Mouse (Mus musculus): ENCODE data around the gene A230072I06Rik. TPM values are rescaled to one million over a fixed set of nuclear protein-coding genes. Genes with fewer than 3 reads are reported as not detected.

The A230072I06Rik gene
- total RNA-seq, 2 experiments from 2014 or later, result not detected

DNA sequence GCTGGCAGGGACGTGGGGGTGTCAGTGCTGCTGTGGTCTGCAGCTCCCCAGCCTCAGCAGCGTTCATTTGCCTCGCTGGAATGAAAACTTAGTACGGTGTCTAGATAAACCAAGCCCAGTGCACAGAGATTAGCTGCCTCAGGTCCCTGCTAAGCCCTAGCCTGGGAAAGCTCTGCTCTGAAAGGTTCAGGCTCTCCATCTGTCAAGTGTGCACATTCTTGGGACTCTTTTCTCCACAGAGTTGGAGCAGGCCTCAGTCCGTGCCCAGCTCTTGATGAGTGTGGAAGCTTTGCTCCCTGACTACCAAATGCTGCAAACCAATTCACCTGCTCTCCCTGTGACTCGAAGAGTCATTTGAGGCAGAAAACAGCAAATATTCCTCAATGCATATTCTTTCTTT, 43.5 kb downstream of the A230072I06Rik start:
- DNase-seq, result no peak
- intact Hi-C loops (cut with DNase I), result no loop called here

DNA sequence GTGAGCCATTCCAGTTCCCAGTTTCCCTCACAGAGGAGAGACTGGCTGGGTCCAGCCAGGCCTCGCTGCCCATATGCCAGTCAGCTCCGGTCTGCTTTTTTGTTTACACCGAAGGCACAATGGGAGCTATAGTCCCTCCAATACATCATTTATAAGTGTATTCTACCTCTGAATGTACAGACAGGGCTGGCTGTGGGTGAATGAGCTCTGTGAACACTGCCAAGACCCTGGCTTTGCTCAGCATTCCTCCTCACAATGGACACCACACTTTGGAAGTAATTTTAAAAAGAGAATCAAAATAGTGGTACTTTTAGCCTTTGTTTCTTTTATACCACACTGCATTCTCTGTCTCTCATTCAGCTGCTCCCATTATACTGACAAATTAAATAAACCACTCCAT, 44.6 kb downstream of the A230072I06Rik start:
- DNase-seq, result no peak
- intact Hi-C loops (cut with DNase I), result no loop called here

DNA sequence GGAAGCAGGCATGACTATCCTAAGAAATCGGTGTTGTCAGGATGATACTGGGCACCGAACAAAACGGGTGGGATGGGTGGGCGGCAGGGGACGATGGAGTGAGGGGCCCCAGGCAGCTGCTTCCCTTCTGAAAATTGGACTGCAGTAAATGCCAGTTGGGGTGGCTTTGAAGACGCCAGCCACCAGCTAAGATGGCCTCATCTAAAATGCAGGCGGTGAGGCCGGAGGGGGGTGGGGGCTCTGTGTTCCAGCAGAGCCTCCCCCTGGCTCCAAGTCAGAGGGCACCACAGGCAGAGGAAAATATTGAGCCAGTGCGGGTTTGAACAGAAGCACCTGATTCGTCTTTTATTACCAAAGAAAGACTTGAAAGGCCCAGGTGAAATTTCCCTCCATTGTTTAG, 45.9 kb downstream of the A230072I06Rik start:
- no peak for DNase-seq
- intact Hi-C loops (cut with DNase I), result no loop called here

GRCm38 (mm10) chr8:12324991-12325601, 46.5 kb downstream of the A230072I06Rik start:
- DNase-seq, result no peak
- intact Hi-C loops (cut with DNase I), result no loop called here

- intact Hi-C loops (cut with DNase I), result no loop called here
- no peak for DNase-seq
Observed at GRCm38 (mm10) chr8:12327187-12327586, 48.6 kb downstream of the A230072I06Rik start.

DNA sequence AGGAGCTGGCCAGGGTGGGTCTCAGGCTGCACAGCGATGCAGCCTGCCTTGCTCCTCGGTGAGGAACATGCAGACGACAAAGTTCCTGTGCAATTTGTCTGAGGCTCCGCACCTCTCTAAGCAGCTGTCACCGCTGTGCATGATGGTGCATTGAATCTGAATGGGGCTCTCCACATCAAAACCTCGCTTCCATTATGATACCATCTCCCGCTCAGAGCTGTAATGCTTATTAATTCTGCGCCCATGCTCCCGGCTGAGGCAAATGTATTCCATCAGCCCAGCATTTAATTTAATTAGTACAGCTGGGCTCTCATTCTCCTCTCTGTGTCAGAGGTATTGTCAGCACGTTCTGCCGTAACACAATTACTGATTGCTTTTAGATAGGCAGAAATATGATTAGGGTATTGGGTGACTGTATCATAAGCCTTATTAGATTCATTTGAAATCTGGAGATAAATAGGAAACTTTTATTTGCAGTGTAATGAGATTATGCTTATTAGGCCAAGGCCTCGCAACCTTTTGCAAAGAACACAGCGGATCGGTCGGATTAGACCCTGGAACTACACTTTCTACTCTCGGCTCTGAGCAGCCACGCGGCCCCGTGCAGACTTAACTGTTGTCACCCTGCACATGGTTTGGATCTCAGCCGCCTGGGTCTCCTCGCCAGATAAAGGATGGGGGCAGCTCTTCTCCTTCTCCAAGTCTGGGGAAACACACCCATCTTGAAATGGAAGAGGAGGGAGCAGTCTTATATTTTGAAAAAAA, 49.3 kb downstream of the A230072I06Rik start:
- intact Hi-C loops (cut with DNase I), result no loop called here
- no peak for DNase-seq

GRCm38 (mm10) chr8:12328476-12328875, 49.9 kb downstream of the A230072I06Rik start:
- intact Hi-C loops (cut with DNase I), result no loop called here

DNA sequence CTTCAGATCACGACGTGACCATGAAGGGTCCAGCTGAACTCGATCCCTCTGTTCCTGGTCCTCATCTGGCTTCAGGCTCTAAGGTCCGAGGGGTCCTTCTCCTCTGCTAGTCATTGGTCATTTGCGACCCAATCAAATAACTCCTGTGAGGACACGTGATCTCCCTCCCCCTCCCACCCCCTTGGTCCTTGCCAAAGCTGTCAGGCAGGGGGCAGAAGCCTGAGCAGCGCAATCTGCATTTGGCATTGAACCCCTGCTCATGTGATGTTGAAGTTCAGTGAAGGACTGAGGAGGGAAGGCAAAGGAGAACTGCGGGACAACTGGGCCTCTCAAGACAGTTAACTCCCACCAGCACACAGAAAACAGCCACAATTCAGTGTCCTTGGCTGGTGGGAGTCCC, 51.4 kb downstream of the A230072I06Rik start:
- intact Hi-C loops (cut with DNase I), result no loop called here
- DNase-seq, result no peak

More at GRCm38 (mm10) chr8:12328476-12328875, 49.9 kb downstream of the A230072I06Rik start:
- no peak for DNase-seq

Other genes with a start within 250 kb of the A230072I06Rik start
- gene Sox1, start 116.5 kb downstream of the A230072I06Rik start, total RNA-seq (2021), result not detected